Mouse (Mus musculus) layer of hippocampus, postnatal 14 days (tissue): ENCODE data around the gene BC028528. TPM values are rescaled to one million over a fixed set of nuclear protein-coding genes. Genes with fewer than 3 reads are reported as not detected.
"Not testable (repeated sequence)": the region's sequence is repeated elsewhere in the genome, so short reads cannot be mapped to it uniquely, and the experiment has no call there.

Experiments used
- DNase-seq, 2 experiments: peaks; one replicate each; pipeline ENCODE4 v3.0.0; 2021 to 2022; ENCODE audit warnings: low spot score in 2 of 2, mixed read lengths in 1 of 2
- long read RNA-seq, 2 experiments: library from polyadenylated mRNA; stranded (forward); transcript quantifications; one replicate each; pipeline ENCODE4 v2.0.0; 2021
- total RNA-seq, 2 experiments: library from RNA; stranded (reverse); gene quantifications; 2 replicates each; pipeline ENCODE4 v1.2.3; 2021

BC028528 gene
- total RNA-seq, result 1 to 10 TPM; 6.4 to 9.6 TPM
- long read RNA-seq, experiment 1, partial matches to known transcripts, result 0 of 3 reads
- long read RNA-seq, experiment 1, other reads (novel, unspliced or antisense), result 0 of 3 reads
- long read RNA-seq, experiment 2, transcript BC028528-202 (6 exons, 809 nt), result major isoform, 6 of 16 reads
- long read RNA-seq, experiment 2, partial matches to known transcripts, result 2 of 16 reads
- long read RNA-seq, experiment 2, other reads (novel, unspliced or antisense), result 4 of 16 reads

DNA sequence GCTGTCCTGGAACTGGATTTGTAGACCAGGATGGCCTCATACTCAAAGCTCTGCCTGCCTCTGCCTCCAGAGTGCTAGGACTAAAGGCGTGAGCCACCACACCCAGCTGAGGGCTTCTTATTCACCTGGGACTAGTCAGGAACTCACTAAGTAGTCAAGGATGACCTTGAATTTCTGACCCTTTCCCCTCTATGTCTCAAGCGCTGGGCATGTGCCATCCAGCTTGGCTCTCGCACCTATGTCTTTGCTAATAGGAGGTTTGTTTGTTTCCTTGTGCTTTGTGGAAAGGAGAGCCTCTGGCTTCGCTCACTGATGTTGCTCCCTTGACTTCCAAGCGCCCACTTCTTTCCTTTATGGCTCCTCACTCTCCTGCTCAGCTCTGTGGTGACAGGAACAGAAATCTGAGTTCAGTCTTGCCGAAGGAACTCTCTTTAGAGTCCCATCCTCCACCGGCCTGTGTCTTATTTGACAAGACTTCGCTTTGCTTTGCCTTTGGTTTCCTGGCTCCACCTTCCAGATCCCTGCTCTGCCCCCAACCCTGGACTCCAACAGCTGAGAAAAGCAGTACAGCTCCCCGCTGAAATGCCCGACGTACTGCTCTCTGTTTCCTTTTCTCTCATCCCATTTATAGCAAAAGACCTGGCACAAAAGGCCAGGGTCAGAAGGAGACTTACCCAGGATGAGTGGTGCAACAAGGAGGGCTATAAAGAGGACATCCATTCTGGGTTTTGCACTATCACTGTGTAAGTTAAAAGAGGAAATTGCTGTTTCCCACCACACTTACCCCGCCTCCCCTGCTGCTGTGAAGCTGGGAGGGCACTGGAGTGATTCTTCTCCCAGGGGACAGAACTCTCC is at the start of gene BC028528:
Gene BC028528 (minus strand): TSS at position 795 of the 855 bp plus-strand sequence.
- DNase-seq, result no peak

DNA sequence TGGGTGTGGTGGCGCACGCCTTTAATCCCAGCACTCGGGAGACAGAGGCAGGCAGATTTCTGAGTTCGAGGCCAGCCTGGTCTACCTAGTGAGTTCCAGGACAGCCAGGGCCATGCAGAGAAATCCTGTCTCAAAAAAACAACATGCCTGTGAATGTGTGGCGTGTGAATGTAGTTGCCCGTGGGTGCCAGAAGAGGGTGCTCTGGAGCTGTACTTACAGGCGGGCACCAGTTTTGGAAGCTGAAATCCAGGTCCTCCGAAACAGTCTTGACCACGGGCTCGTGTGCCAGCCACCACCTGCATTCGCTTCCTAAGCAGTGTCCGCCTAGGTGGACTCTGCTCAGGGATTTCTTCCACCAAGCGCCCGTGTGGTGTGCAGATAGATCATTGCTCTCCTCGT is 47.0 kb upstream of the BC028528 start:
- no peak for DNase-seq

DNA sequence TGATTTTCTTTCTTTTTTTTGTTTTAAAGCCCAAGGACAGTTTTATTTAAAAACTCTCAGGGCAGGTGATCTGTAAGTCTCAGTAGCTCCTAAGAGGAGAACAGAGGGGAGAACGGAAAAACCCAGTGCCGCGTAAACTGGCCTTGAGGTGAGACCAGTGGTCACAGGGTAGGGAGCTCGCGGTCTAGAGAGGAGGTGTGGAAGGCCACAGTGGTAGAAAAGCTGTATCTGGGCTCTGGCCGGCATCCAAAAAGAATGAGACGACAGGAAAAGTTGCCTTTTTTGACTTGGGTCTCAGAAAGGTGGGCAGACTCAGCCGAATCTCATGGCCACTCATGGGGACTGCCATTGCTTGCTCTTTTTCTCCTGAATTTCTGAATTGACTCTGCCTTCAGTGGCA is 46.4 kb upstream of the BC028528 start:
- DNase-seq, result no peak

DNA sequence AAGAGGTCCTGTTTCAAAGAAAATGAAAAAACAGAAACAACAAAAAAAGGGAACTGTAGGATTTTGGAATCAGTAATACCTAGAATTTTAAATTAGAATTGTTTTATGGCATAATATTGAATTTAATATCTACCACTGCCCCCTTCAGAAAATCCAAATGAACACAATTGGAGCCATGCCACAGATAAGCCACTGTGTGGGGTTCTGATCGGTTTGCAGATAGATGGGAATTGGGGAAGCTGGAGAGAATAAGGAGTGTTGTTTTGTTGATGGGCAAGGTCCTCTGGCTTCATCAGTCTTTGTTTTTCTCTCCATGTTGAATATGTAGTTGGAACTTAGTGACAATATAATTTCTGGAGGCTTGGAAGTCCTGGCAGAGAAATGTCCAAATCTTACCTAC is 42.6 kb upstream of the BC028528 start:
- no peak for DNase-seq

DNA sequence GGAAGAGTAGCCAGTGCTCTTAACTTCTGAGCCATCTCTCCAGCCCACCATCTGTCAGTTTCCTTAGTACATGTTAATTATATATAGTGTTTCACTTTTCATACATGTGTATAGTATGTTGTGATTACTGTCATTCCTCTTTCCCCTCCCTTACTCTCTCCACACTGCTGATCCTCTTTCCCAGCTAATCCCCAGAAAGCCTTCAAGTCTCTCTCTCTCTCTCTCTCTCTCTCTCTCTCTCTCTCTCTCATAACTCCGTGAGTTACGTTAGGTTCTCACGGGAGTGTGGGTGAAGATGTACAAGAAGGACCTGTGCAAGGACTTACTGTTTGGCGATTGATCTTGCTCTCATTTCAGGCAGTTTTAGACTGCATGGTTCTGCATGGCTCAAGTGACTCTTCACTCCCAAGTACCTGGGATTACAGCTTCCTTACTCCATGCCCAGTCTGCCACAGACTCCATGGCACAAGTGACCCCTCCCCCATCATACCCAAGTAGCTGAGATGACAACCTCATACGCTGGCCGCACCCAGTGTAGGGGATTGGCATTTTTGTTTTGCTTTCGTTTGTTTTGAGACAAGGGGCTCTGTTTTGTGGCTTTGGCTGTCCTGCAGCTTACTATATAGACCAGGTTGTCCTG is 41.4 kb upstream of the BC028528 start:
- no peak for DNase-seq

DNA sequence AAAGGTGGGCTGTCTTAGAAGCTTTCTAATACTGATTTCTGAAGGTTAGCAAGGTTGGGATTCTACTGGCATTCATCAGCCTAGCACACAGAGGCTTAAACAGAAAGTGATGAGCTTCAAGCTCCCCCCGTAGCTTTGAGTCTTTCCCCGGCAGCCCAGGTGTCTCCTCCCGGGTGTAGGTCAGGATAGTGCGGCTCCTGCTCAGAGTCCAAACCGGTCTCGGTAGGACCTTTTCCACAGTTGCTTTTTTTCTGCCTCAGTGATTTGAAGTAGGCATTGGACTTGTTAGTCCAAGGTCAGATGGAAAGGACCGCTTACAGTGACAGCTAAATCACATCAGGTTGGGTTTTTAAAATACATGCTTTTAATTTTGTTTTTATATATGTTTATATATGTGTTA is 40.8 kb upstream of the BC028528 start:
- DNase-seq, result no peak

DNA sequence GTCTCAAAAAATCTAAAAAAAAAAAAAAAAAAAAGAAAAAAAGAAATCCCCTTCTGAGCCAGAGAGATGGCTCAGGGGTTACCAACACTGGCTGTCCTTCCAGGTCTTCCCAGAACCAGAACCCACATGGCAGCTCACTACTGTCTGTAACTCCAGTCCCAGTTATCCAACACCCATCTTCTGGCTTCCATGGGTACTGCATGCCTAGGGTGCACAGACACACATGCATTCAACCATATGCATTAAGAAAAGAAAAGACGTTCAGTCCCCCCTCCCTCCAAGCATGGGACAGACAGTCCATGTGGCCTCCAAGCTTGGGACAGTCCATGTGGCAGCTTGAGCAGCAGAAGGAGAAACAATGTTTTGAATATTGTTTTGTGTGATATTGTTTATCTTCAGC is 40.4 kb upstream of the BC028528 start:
- no peak for DNase-seq

DNA sequence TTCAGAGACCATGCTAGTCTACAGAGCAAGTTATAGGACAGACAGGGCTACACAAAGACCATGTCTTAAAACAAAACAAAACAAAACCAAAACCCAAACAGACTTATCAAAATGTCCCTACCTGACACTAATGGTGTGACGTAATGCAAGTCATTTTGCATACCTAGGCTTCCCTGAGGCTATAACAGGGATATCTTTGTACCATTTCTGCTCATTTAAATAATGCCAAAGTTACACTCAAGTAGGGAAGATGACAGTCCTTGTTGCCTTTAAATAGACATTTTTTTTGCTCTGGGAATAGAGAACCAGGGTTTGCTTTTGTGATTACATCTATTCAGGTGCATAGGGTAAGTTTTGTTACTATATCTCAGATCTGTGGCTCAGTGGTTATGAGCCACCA is 39.7 kb upstream of the BC028528 start:
- no peak for DNase-seq

DNA sequence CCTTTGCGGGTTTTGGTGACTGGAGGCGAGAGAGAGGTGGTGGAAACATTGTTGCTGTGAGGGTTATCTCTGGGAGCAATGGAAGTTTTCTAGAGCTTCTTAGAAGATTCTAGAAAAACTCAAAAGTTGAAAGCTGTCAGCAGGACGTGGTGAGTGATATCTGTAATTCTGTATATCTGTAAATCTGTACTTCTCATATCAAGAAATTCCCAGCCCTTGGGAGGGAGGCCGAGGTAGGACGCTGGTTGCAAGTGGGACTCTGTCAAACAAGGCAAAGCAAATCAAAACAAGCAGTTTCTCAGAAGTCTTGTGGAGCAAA is 38.6 kb upstream of the BC028528 start:
- DNase-seq, result no peak

DNA sequence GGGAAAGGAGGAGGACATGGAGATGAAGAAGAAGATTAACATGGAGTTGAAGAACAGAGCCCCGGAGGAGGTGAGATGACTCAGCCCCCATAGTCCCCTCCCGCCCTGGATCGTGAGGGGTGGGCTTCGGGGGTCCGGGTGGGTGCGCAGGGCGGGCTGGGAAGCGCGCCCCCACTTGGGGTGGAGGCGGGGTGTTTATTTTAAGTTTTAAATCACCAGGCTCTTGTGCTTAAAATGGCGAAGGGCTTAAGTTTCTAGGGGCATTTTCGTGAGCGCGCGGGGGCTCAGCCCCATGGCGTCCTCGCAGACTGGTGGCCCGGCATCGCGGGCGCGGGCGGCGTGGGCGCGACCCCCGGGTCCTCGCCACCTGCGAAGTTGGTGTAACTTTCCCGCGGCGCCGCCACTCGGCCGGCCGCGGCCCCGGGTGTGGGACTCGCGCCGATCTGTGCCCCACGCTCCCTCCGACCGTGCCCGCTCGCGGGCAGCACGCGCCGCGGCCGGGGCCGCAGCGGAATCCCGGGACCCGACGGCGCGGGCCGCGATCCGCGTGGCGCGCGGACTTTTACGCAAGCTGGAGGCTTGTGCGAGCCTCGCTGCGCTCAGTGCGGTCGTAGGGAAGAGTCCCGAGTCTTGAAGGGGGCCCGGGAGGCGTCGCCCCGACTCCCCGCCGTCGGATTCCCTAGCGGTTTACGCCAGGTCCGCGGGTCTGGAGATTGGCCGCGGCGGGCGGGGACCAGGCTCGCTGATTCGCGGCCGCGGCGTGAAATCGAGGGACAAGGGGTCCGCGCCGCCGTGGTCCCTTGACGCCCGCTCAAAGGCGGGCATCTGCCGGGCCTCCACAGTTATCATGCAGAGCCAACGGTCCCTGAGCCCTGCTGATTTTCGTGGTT is 38.0 kb upstream of the BC028528 start:
- peak in 1 of 2 experiments; percentile 17 for DNase-seq

DNA sequence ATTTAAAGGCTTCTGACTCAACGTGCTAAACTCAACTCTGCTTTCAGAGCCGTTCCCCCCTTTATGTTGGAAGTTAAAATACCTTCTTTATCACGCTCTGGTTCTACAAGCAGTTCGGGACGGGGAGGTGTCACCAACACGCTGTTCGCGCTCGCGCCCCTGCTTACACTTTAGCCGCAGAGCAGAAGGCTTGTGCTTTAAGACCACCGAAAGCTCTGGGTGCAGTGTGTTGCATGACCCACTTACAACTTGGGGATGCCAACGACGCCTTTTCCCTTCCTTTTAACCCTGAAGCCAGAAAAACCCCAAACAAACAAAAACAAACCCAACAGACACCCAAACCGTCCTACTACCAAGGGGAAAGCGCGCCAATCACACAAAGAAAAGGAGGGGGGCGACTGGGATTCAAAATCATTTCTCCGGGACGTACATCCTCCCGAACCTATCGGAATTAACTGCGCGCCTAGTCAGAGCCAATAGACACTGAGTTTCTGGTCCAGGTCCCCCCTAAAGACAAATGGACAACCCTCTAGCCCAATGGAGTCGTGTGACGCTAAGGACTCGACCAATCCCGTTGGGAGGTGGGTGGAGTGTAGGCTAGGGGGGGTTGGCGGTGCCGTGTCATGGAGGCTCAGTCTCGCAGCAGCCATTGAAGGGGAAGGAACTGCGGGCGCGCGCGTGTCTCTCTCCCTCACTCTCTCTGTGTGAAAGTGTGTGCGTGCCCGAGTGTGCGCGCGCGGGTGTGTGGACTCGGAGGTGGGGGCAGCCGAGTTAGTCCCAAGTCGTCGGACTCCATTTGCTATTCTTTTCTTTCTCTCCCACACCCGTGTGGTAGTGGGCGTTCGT is 37.1 kb upstream of the BC028528 start, which contains the start of gene Anp32e:
Gene Anp32e (plus strand): TSS at position 589 of the 846 bp plus-strand sequence.
- DNase-seq, result peak; percentile 95 to 99

DNA sequence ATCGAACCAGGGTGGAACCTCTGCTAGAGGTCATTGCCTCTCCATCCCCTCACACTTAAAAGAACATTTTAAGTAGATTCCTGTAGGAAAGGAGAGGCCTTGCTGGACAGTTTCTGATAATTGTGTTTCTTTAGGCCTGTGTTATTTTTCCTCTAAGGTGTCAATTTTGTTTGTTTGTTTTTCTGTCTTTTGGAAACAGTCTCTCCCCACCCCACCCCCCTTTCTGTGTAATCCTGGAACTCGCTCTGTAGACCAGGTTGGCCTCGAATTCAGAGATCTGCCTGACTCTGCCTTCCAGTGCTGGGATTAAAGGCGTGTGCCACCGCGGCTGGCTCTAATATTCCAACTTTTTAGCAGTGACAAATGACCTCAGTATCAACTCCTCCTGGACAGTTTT is 36.5 kb upstream of the BC028528 start:
- DNase-seq, result no peak

DNA sequence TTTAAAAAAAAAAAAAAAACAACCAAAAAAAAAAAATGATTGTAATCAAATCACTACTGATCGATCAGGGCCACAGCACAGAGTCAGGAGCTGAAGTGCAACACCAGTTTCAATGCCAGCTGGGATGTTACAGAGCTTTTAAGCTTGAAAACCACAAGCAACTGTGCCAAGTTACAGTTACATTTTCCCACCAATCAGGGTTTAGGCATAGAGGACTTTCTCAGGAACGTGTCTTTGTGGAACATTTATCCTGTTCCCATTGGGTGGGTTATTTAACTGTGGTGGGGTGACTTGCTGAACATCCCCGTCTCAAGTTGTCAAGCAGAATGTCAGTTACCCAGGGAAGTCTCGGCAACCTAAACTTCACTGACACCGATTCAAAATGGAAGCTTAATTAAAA is 33.3 kb upstream of the BC028528 start:
- DNase-seq, result no peak

DNA sequence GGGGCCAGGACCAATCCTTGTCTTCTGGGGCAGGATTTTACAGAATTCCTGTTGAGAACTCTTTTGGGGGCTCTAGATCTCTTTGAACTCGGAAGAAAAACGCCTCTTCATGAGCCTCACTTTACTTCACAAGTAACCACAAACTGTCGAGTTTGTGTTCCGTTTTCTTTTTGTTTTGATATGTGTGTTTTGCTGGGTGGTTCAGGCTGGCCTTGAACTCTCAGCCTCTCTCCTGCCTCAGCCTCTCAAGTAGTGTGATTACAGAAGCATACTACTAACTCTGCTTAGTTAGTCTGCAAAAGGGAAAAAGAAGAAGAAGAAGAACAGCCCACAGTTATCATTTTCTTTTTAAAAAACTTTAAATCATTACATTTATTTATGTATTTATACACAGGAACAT is 32.4 kb upstream of the BC028528 start:
- no peak for DNase-seq

DNA sequence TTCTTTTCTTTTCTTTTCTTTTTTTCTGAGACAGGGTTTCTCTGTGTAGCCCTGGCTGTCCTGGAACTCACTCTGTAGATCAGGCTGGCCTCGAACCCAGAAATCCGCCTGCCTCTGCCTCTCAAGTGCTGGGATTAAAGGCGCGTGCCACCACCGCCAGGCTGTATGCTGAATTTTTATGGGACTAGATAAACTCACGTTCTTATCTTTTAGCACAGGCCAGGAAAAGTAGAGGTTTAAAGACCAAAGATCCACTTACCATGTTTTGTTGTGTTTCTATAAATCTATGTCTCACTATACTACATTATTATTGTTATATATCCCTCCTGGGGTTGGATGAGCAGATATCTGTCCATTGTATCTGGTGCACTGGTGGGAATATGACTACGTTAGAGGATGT is 31.6 kb upstream of the BC028528 start:
- DNase-seq, result not testable (repeated sequence)

DNA sequence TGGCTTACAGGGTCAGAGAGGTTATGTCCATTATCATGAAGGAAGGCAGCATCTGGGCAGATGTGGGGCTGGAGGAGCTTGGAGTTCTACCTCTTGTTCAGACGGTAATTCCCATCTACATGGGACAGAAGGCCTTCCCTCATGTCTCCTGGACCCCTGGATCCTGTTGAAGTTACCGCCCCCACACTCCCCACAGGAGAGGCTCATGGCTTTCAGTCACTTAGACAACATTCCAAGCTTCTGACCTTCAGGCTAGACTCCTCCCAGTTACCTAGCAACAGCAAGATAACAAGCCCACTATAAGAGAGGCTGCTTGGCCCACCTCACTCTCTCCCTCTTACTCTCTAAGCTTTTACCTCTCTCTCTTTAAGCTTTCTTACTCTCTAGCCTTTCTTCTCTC is 28.7 kb upstream of the BC028528 start:
- DNase-seq, result not testable (repeated sequence)

DNA sequence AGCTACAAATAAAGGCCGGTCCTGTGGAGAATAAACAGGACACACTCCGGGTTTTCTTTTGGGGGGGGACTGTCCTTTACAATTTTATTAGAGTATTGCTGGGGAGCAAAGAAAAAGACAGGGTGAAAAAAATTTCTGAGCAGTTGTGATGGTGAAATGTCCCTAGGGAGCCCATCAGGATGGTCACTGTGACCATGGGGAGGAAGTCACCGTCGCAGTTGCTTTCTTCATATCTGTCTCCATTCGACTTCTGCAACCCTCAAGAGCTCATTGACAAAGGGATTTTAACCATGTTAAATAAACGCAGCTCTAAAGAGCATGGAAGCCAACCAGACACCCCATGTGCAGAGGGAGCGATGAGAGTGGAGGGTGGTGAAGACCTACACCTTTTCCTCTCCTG is 25.0 kb upstream of the BC028528 start:
- no peak for DNase-seq

DNA sequence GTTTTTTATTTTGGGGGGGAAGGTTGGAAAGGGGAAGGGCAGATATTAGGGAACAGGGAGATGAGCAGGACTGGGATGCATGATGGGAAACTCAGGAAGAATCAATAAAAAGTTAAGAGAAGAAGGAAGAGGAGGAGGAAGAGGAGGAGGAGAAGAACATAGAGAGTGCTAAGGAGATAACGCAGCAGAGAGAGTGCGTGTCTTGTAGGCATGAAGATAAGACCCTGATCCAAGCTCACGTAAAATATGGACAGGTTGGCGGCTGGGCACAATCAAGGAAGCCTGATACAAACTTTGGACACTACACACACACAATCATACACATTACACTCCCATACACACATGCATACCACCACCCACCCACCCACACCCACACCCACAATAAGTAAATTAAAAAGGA is 22.9 kb upstream of the BC028528 start:
- DNase-seq, result no peak

DNA sequence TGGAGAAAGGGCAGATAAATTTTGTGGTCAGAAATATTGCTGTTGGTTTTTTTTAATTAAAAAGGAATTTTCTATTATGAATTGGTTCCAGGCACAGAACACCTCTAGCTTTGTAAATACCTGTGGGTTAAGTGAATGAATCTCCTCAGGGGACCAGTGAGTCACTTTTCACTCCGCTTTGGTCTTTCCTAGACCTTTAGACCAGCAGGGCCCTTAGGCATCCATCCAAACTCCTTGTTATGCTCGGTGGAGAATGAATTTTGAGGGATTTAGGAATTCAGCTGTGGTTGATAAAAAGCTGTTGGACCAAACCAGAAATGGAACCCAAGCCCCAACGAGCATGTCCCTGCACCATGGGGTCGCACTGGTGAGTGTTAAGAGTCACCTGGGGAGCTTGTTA is 15.8 kb upstream of the BC028528 start:
- no peak for DNase-seq

DNA sequence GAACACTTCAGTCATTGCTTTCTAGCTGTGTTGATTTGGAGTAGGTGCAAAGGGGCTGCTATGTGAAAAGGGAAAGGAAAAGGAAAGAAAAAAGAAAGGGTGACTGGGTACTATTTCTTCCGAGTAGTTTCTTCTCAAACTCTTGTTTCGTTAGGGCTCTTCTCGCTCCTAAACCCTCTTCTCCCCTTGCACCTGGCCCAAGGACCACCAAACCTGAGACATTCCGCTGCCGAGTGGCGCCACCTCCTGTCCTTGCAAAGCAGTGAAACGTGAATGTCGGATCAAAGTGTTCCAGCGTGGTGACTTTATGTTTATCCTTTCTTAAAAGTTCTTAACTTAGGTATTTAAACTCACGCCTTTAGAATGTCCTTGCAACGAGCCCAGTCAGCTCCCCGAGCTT is 15.1 kb upstream of the BC028528 start:
- DNase-seq, result no peak
